Mouse (Mus musculus): ENCODE data around the gene Clta.
A peak's percentile ranks its signal among the peaks of the same experiment; 100 is the strongest.

The Clta gene

DNA sequence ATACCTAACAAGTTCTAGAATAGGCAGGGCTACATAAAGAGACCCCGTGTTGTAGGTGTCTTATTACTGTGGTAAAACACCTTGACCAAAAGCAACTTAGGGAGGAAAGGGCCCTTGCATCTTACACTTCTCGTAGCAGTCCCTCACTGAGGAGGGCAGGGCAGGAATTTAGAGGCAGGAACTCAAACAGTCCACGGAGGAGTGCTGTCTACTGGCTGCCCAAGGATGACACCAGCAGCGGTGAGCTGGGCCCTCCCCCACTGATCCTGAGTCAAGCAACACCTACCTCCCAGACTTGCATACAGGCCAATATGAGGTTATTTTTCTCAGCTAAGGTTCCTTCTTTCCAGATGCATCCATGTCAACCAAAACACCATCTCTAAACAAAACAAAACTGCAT is 24.0 kb upstream of the Clta start:
- DNase-seq (ENCODE audit: low read depth, low spot score) = no peak

DNA sequence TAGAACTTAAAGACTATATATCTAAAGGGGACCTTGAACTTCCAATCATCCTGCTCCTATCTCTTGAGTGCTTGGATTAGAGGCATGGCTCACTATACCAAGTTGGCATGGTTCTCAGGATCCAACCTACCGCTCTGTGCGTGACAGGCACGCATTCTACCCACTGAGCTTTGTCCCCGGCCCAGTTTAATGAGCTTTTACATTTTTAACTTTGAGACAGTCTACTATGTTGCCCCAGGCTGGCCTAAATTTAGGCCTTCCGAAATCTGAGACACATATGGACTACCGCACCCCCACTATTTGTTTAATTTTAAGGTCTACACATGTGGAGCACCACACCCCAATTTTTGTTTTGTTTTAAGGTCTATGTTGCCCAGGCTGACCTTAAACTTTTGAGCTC is 23.4 kb upstream of the Clta start:
- DNase-seq (ENCODE audit: low read depth, low spot score) = no peak

DNA sequence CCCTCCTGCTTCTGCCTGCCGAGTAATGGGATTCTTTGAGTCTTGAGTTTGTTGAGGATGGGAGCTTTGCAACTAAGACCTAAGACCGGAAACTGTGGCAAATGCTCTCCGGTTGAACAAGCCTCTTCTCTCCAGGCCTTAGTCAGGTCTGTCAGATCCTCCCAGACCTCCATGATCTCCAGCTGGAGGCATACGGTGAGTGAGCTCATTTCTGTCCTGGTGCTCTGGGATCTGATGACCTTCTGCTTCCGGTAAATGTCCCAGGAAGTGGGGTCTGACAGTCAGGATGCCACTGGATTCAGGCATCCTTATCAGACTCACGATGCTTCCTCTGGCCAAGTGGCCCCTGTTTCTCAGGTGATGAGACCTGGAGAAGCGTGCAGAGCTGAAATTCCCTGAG is 23.0 kb upstream of the Clta start:
- DNase-seq (ENCODE audit: low read depth, low spot score) = no peak

DNA sequence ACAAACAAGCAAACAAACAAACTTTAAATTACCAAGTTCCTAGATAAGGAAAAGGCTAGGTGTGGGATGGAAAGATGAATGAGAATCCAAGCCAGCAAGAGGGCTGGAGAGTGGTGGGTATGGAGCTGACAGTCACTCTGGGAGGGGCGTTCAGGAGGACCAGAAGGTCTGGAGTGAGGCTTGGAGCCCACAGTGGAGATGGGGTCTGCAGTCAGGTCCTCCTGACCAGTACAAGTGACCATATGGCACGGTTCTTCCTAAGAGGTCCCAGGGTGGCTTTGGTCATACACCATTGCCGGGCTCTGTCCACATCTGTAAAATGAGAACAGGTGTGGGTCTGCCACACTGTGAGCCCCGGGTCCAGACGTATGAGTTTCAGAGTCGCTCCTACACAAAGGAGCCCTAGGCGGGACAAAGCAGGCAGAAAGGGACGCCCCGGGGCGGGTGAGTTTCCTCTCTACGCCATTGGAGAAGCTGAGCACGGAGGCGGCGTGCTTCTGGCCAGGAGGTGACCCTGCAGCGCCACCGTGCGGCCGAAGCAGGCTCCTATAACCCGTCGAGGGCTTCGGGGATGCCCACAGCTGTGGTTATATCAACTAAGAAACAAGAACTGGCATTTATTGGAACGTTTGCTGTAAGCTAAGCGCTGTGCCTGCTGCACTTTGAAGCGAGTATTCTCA is 22.1 kb upstream of the Clta start:
- peak; percentile 88 for DNase-seq (ENCODE audit: low read depth, low spot score)

DNA sequence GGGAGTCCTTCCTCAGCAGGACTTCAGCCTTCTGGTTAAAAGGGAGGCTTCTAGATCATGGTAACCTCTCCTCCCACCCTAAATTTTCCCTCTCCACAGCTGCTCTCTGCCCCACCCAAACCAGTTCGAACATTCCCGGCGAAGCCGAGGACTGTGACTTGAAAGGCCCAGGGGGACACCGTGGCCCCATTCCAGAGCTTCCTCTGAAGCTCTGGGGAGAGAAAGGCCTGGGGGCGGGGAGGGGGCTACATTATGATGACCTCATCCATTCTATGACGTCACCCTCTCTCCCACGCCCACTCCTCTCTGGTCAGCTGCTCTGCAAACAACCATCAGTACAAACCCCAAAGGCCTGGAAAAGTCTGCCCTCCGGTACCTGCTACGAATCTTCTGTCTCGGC is 21.1 kb upstream of the Clta start, which contains the start of gene Ccin:
Gene Ccin, plus strand, starts transcription at position 303 of the 400 bp plus-strand sequence.
- DNase-seq (ENCODE audit: low read depth, low spot score) = no peak

DNA sequence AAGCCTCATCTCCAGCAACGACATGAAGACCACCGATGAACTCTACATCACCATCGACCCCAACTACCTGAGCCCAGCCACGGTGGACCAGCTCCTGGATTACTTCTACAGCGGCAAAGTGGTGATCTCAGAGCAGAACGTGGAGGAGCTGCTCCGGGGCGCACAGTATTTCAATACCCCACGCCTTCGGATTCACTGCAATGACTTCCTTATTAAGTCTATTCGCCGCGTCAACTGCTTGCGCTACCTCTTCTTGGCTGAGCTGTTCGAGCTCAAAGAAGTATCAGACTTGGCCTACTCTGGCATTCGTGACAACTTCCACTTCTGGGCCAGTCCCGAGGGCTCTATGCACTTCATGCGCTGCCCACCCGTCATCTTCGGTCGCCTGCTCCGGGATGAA is 20.5 kb upstream of the Clta start:
- no peak for DNase-seq (ENCODE audit: low read depth, low spot score)

DNA sequence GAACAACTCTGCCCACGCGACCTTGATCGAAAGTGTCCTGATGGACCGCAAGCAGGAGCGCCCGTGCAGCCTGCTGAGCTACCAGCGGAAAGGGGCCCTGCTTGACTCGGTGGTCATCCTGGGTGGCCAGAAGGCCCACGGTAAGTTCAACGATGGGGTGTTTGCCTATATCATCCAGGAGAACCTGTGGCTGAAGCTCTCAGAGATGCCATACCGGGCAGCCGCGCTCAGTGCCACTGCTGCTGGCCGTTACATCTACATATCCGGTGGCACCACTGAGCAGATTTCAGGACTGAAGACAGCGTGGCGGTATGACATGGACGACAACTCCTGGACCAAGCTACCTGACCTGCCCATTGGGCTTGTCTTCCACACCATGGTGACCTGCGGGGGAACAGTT is 19.9 kb upstream of the Clta start:
- no peak for DNase-seq (ENCODE audit: low read depth, low spot score)

DNA sequence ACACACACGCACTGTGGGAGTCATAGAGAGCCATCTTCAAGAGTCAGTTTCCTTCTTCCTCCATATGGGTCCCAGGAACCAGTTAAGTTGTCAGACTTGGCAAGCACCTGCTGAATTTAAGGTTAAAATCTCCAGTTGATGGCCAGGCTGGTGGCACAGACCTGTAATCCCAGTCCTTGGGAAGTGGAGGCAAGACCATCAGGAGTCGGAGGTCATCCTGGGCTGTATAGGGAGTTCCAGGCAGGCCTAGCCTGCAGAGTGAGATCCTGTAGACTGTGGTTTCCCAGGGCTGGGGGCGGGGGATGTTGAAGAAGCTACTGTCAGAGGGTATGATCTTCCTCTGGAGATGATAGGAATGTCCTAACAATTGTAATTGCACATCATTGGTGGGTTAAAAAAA is 15.3 kb upstream of the Clta start:
- no peak for DNase-seq (ENCODE audit: low read depth, low spot score)

DNA sequence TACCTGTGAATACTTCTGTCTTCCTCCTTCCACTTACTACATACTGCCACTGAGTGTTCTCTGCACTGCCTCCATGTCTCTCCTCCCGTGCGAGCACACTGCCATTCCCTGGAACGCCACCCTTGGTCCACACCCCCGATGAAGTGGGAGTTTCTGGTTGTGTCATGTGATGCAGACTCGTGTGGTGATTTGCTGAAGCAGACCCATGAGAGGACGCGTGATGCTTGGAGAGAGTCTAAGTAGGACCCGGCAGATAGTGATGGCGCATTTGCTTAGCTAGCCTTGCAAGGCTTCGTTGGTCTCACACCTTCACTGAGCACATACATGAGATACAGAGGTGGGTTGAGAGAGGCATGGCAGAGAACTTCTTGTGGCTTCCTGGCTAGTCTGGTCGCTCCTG is 11.2 kb upstream of the Clta start:
- no peak for DNase-seq (ENCODE audit: low read depth, low spot score)

DNA sequence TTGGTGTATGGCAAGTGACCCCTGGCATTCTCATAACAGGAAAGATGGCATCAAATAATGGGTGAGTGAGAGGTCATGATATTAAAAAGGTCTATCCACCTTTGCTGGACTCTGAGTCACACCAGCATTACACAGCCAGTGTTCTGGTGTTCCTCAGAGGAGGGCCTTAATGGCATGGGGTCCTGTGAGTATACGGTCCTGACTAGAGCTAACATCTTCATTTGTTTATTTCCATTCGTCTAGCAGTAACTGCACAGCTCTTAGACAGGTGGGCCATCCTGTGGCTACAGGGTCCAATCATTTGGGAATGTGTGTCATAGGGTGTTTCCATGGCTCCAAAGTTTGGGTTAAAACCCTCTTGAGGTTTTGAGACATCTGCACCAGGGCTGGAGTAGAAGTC is 9.9 kb upstream of the Clta start:
- DNase-seq (ENCODE audit: low read depth, low spot score) = no peak

DNA sequence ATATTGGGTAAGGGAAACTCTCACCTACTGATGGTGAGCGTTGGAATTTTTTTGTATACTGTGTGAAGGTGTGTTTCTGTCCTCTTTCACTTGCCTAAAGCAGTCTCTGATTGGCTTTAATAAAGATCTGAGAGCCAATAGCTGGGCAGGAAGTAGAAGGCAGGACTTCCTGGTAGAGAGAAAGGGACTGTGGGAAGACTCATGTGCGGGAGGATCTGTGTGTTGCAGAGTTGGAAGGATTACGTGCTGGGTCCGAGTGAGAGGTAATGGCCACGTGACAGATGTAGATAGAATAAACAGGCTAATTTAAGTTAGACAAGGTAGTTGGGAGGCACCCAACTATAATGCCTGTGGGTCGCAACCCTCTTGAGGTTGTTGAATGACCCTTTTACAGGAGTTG is 630 bp upstream of the Clta start:
- no peak for DNase-seq (ENCODE audit: low read depth, low spot score)

DNA sequence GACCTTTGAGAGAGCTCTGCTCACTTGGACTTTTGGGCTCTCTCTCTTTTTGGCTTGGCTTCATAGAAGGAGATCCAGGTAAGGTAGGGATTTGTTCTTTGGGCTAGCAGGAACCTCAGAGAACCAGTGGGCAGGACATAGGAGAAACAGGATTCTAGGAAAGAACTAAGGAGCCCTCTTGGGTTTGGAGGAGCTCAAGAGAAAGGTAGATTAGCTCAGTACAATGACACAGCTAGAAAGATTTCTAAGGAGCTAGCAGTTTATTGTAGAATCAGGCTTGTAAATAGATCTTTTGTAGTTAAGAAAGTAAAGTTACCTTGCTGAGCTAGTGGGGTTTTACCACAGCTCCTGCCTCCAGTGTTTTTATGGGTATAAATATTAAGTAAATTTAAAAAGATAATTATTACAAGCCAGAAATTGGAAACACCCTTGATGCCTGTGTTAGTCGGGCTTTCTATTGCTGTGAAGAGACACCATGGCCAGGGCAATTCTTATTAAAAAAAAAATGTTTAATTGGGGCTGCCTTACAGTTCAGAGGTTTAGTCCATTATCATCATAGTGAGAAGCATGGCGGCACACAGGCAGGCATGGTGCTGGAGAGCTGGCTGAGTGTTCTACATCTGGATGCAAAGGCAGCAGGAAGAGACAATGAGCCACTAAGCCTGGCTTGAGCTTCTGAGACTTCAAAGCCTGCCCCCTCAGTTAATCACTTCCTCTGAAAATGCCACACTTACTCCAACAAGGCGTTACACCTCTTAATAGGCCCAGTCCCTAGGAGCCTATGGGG is 564 bp downstream of the Clta start:
- no peak for DNase-seq (ENCODE audit: low read depth, low spot score)

DNA sequence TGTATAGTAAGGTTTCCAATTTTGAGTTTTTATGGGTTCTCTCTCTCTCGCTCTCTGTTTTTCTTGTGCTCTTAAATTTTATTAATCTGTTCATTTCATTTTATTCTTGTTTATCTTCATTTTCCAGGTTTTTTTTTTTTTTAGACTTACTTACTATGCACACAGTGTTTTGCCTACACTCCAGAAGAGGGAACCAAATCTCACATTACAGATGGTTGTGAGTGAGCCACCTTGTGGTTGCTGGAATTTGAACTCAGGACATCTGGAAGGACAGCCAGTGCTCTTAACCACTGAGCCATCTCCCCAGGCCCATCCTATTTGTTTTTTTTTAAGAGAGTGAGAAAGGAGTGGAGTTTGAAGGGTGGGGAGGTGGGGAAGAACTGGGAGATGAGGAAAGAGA is 5.9 kb downstream of the Clta start:
- DNase-seq (ENCODE audit: low read depth, low spot score) = no peak

DNA sequence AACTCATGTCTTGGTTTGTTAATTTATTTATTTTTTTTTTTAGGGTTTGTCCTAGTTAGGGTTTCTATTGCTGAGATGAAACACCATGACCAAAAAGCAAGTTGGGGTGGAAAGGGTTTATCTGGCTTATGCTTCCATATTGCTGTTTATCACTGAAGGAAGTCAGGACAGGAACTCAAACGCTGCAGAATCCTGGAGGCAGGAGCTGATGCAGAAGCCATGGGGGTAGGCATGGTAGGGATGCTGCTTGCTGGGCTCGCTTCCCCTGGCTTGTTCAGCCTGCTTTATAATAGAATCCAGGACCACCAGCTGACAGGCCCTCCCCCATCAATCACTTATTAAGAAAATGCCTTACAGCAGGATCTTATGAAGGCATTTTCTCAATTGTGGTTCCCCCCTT is 6.6 kb downstream of the Clta start:
- no peak for DNase-seq (ENCODE audit: low read depth, low spot score)

DNA sequence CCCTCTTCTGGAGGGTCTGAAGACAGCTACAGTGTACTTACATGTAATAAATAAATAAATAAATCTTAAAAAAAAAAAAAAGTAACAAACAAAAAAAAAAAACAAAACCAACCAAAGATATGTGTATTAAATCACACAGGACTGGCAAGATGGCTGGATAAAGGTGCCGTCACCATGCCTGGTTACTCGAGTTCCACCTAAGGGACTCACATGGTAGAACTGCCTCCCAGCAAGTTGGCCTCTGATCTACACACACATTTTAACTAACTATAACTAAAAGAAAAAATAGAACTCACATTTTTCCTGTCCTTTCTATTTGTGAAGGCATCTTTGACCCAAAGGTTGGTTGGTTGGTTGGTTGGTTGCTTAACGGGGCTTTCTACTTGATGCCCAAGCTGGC is 7.5 kb downstream of the Clta start:
- no peak for DNase-seq (ENCODE audit: low read depth, low spot score)

DNA sequence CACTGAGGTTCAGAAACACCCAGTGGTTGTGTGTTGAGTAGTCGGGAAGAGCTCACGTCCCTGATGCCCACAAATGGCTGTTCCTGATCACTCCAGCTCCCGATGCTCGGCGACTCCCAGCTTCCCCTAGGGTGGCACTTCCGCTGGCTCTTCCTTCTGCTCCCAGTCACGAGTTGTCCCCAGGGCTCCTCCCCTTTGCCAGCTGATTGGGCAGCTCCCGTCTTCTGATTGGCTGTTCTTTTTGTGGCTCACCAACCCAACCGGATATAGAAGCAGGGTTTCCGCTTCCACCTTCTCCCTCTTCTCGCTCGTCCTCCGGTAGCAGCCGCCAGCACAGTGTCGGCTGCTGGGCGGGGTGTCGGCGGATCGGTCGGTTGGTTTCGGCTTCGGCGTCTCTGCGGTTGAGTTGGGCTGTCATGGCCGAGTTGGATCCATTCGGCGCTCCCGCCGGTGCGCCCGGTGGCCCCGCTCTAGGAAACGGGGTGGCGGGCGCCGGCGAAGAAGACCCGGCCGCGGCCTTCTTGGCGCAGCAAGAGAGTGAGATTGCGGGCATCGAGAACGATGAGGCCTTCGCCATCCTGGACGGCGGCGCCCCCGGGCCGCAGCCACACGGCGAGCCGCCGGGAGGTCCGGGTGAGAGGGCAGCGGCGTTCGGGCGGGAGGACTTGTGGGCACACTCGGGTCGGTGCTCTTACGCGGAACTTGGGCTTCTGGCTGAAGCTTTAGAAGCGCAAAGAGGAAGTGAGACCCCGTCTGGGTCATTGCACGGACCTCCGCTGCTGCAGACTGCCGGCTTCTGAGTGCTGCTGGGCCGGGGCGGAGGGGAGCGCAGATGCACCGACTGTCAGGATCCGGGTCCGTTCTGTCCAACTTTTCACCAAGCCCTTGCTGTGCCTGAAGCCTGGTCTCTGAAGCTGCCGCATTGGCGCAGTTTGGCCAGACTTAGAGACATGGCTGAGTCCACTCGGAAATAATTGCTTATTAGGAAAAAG is 8.4 kb downstream of the Clta start:
- peak; percentile 88 for DNase-seq (ENCODE audit: low read depth, low spot score)

DNA sequence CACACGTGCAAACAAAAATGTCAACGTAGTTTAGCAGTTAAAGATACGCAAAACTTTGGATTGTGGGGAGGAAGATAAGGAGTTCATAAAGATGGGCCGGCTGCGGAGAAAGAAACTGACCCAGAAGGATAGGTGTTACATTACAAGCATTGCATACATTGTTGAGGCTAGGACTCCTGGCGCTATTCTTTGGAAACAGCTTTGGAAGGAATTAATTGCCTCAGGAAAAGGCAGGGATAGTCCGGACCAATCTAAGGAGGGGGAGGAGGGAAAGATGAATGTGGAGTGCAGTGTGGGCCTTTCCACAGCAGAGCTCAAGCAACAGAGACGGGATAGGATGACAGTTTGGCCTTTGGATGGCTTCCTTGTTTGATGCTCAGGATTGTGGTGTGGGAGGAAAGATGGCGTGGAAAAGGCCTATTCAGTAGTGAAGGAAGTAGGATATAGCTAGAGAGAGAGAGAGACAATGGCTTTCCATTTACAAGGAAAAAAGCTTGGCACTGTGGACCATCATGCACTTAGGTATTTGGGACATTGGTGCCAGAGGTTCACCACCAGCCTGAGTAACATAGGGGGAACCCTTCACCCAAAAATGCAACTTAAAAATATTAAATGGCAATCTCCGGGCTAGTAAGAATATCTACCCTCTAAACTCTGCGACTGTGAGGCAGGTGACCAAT is 9.3 kb downstream of the Clta start:
- DNase-seq (ENCODE audit: low read depth, low spot score) = no peak

DNA sequence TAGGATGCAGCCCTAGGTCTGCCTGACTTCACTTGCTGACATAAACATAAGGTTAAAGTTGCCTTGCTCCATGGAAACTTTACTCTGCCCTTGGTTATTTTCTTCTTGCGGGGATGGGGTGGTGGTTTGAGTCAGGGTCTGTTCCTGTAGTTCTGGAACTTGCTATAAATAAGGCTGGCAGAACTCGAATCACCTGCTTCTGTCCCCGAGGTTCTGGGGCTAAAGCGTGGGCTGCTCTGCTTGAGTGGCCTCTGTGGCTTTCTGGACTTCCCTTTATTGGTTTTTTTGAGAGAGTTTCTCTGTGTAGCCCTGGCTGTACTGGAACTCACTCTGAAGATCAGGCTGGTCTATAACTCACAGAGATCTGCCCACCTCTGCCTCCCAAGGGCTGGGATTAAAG is 11.8 kb downstream of the Clta start:
- DNase-seq (ENCODE audit: low read depth, low spot score) = no peak

DNA sequence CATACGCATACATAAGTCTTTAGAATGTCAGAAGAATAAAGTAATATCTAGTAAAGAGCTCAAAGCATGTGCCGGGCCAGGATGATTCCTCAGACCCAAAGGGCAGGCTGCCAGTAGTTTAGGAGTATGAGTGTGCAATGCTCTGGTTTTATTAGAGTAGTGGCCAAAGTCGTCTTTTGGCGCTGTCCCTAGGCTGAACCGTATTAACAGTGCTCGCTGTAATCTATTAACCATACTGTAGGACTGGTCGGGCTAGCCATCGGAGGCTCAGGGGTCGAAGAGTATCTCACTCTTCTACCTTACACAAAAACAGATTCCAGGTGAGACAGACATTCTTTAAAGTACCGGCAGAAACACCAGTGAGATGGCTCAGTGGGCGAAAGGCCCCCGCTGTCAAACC is 12.5 kb downstream of the Clta start:
- DNase-seq (ENCODE audit: low read depth, low spot score) = no peak

DNA sequence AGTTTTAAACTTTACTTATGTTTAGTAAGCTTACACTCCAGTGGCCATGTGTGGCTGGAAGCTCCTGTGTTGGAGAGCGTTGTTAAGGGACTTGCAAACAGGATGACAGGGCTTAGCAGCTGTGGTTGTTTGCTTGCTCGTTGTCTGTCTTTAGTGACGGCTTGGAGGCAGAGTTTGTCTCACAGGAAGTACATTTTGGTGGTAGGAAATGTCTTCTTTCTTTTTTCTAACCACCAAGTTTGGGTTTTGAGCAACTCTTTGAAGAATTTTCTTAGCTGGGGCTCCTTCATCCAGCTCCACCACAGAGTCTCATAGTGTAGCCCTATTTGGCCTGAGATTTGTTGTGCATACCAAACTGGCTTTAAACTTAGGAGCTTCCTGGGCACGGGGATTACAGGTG is 18.1 kb downstream of the Clta start:
- no peak for DNase-seq (ENCODE audit: low read depth, low spot score)

DNA sequence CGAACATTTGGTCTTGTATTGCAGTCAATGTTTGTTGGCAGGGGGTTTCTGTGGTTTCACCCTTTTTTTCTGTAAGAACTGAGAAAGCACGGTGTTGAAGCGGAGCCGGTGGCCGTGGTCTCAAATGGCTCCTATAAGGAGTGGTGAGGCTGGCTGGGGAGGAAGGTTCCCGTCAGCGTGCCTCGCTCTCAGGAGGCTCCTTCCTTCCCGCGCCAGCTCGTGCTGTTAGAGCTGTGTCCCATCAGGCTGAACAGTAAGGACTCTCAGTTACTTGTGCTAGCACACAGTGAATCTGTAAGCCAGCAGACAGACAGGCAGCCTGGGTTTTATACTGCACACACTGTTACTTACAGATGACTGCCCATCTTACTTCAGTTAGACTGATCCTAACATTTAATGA is 18.5 kb downstream of the Clta start:
- no peak for DNase-seq (ENCODE audit: low read depth, low spot score)

DNA sequence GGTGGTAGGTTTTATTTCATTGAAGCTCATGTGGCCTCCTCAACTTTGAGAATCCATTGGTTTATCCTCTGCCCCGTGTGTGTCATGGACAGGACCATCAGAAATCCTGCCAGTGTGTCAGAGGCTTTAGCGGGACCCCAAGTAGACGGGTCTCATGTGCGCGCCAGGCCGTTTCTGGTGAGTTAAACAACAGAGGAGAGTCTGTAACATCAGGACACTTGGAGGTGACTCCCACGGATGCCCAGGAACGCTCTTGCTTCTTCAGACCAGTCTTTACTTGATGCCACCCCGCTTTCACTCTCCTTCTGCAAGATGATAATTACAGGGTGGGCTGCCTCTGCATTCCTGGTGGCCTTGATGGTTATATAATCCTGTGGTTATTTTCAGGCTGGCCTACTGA is 19.4 kb downstream of the Clta start:
- no peak for DNase-seq (ENCODE audit: low read depth, low spot score)
